Mouse (Mus musculus) midbrain, embryonic 16.5 days (tissue): ENCODE data around the gene Cers1. TPM values are rescaled to one million over a fixed set of nuclear protein-coding genes. Genes with fewer than 3 reads are reported as not detected.
A peak's percentile ranks its signal among the peaks of the same experiment; 100 is the strongest.

Experiments
- ATAC-seq: fragments of 200-750 bp; cut with Nextera tagmentation; 2 replicates; pipeline ENCODE4 v1.8.0; 2017; ENCODE audit warnings: moderate TSS enrichment
- H3K27ac ChIP-seq: fragments of 300-500 bp; sonication (generic); 2 replicates; pipeline ENCODE4 v1.5.1; 2014; ENCODE audit warnings: mild to moderate bottlenecking, low read length, mixed read lengths
- H3K27me3 ChIP-seq: fragments of 300-500 bp; sonication (generic); 2 replicates; pipeline ENCODE4 v1.6.1; 2014; ENCODE audit warnings: low read depth, low read length, mixed read lengths; ENCODE audit not compliant: control insufficient read depth, insufficient read depth
- H3K36me3 ChIP-seq: fragments of 300-500 bp; sonication (generic); 2 replicates; pipeline ENCODE4 v1.6.1; 2014; ENCODE audit warnings: mild to moderate bottlenecking, low read length, moderate library complexity, mixed read lengths; ENCODE audit not compliant: control insufficient read depth, insufficient read depth
- H3K4me1 ChIP-seq: fragments of 300-500 bp; sonication (generic); 2 replicates; pipeline ENCODE4 v1.6.1; 2014; ENCODE audit warnings: mild to moderate bottlenecking, low read length, mixed read lengths; ENCODE audit not compliant: control insufficient read depth, insufficient read depth
- H3K4me2 ChIP-seq: fragments of 300-500 bp; sonication (generic); 2 replicates; pipeline ENCODE4 v1.6.1; 2014; ENCODE audit warnings: mild to moderate bottlenecking, low read length, mixed read lengths
- H3K4me3 ChIP-seq: fragments of 300-500 bp; sonication (generic); 2 replicates; pipeline ENCODE4 v1.5.1; 2014; ENCODE audit warnings: low read depth, mild to moderate bottlenecking, low read length, moderate library complexity, mixed read lengths
- H3K9ac ChIP-seq: fragments of 300-500 bp; sonication (generic); 2 replicates; pipeline ENCODE4 v1.6.1; 2014; ENCODE audit warnings: low read depth, low read length, mixed read lengths
- H3K9me3 ChIP-seq: fragments of 300-500 bp; sonication (generic); replicated peaks from 2 replicates; pipeline ENCODE4 v1.6.1; 2014; ENCODE audit warnings: mild to moderate bottlenecking, low read length, mixed read lengths; ENCODE audit not compliant: control insufficient read depth, poor library complexity, severe bottlenecking
- WGBS: fragments of 180-500 bp; shearing (Covaris S2); extraction: QIAGEN DNeasy Blood & Tissue Kit; methylation state at CpG from one replicate; pipeline ENCODE4 v1.1.7; 2014; 5-methylcytosine and 5-hydroxymethylcytosine counted together
- polyA plus RNA-seq: library from polyadenylated mRNA; unstranded; fragments of >200 nt; fragmentation: Nextera tagmentation; extraction: Ambion mirVana; gene quantifications from 2 replicates; pipeline ENCODE4 v1.2.1, GENCODE M21; 2015

Cers1 gene
- polyA plus RNA-seq, 1 experiment from 2014 or later: 42.1 TPM

GRCm38 (mm10) chr8:70329124-70329834 lies 13.7 kb downstream of the Cers1 start, which contains the start of gene Gdf1:
Gdf1 (plus strand) TSS chr8:70329817.
- Histone ChIP-seq H3K9ac (0 out of 2 replicates have a peak within 1 kb of the TSS, but pooled peaks have one; percentile 46), H3K4me1 (peaks cover 10% of the 10 kb centered on the region), H3K27me3 (no peaks in the 10 kb centered on the region), H3K9me3 (no peaks in the 10 kb centered on the region), H3K4me2 (no peak within 1 kb of the TSS; the same call in 1 of the 2 replicates), H3K4me3 (no peak within 1 kb of the TSS), H3K27ac (0 out of 2 replicates have a peak within 1 kb of the TSS, but pooled peaks have one; percentile 28), H3K36me3 (peaks cover 47% of the 10 kb centered on the region)
- no peak for ATAC-seq
- 26% methylated on average over 14 of the region's 14 CpGs for WGBS

GRCm38 (mm10) chr8:70329835-70330740 lies 14.5 kb downstream of the Cers1 start:
- Histone ChIP-seq H3K9me3 (no peaks in the 10 kb centered on the region), H3K4me3 (no peak overlapping the region), H3K36me3 (peaks cover 52% of the 10 kb centered on the region), H3K27ac (0 out of 2 replicates have a peak overlapping the region, but pooled peaks have one; percentile 28), H3K9ac (0 out of 2 replicates have a peak overlapping the region, but pooled peaks have one; percentile 46), H3K27me3 (no peaks in the 10 kb centered on the region), H3K4me1 (peaks cover 10% of the 10 kb centered on the region), H3K4me2 (no peak overlapping the region; the same call in 1 of the 2 replicates)
- WGBS: 11% methylated on average over 41 of the region's 45 CpGs
- peak; percentile 2; the same call in 1 of the 2 replicates for ATAC-seq

- H3K4me2 ChIP-seq: no peak overlapping the region; the same call in 1 of the 2 replicates
- H3K4me3 ChIP-seq: no peak overlapping the region
- no peaks in the 10 kb centered on the region for H3K9me3 ChIP-seq
- H3K36me3 ChIP-seq: peaks cover 58% of the 10 kb centered on the region
- 0 out of 2 replicates have a peak overlapping the region, but pooled peaks have one; percentile 14 for H3K9ac ChIP-seq
- peak; percentile 79 for ATAC-seq
- H3K27me3 ChIP-seq: no peaks in the 10 kb centered on the region
- 21% methylated on average over 52 of the region's 53 CpGs for WGBS
- H3K27ac ChIP-seq: 0 out of 2 replicates have a peak overlapping the region, but pooled peaks have one; percentile 28
- peaks cover 10% of the 10 kb centered on the region for H3K4me1 ChIP-seq
Measured at GRCm38 (mm10) chr8:70330741-70331364, 15.3 kb downstream of the Cers1 start.

GRCm38 (mm10) chr8:70331526-70331925 lies 16.0 kb downstream of the Cers1 start:
- H3K9me3 ChIP-seq: no peaks in the 10 kb centered on the region
- H3K9ac ChIP-seq: peak overlapping the region; percentile 45; the same call in 1 of the 2 replicates
- 0 out of 2 replicates have a peak overlapping the region, but pooled peaks have one; percentile 39 for H3K27ac ChIP-seq
- WGBS: 56% methylated on average over 19 of the region's 19 CpGs
- ATAC-seq: no peak
- no peak overlapping the region for H3K4me2 ChIP-seq
- H3K36me3 ChIP-seq: peaks cover 60% of the 10 kb centered on the region
- peaks cover 10% of the 10 kb centered on the region for H3K4me1 ChIP-seq
- H3K27me3 ChIP-seq: no peaks in the 10 kb centered on the region
- H3K4me3 ChIP-seq: no peak overlapping the region

GRCm38 (mm10) chr8:70332070-70332877 lies 16.7 kb downstream of the Cers1 start:
- Histone ChIP-seq H3K9ac (0 out of 2 replicates have a peak overlapping the region, but pooled peaks have one; percentile 20), H3K4me3 (no peak overlapping the region), H3K9me3 (no peaks in the 10 kb centered on the region), H3K4me2 (no peak overlapping the region), H3K27me3 (no peaks in the 10 kb centered on the region), H3K36me3 (peaks cover 66% of the 10 kb centered on the region), H3K27ac (no peak overlapping the region; the same call in none of the 2 replicates), H3K4me1 (peaks cover 10% of the 10 kb centered on the region)
- peak; percentile 76 for ATAC-seq
- 28% methylated on average over 35 of the region's 41 CpGs for WGBS

GRCm38 (mm10) chr8:70332878-70333202 lies 17.3 kb downstream of the Cers1 start:
- H3K4me3 ChIP-seq: no peak overlapping the region
- H3K36me3 ChIP-seq: peaks cover 67% of the 10 kb centered on the region
- H3K27ac ChIP-seq: no peak overlapping the region
- H3K4me2 ChIP-seq: no peak overlapping the region
- H3K27me3 ChIP-seq: no peaks in the 10 kb centered on the region
- H3K9ac ChIP-seq: no peak overlapping the region
- H3K4me1 ChIP-seq: peaks cover 10% of the 10 kb centered on the region
- WGBS: 96% methylated on average over 6 of the region's 6 CpGs
- no peaks in the 10 kb centered on the region for H3K9me3 ChIP-seq
- ATAC-seq: no peak

GRCm38 (mm10) chr8:70338931-70339330 lies 23.4 kb downstream of the Cers1 start:
- H3K9me3 ChIP-seq: no peaks in the 10 kb centered on the region
- no peaks in the 10 kb centered on the region for H3K4me1 ChIP-seq
- H3K4me3 ChIP-seq: no peak overlapping the region
- peaks cover 71% of the 10 kb centered on the region for H3K36me3 ChIP-seq
- H3K4me2 ChIP-seq: no peak overlapping the region
- ATAC-seq: no peak
- WGBS: 93% methylated on average over 7 of the region's 7 CpGs
- H3K27me3 ChIP-seq: no peaks in the 10 kb centered on the region
- H3K9ac ChIP-seq: no peak overlapping the region
- H3K27ac ChIP-seq: no peak overlapping the region

GRCm38 (mm10) chr8:70340659-70341058 lies 25.1 kb downstream of the Cers1 start:
- WGBS: 90% methylated on average over 7 of the region's 7 CpGs
- H3K4me3 ChIP-seq: no peak overlapping the region

More at GRCm38 (mm10) chr8:70340659-70341058, 25.1 kb downstream of the Cers1 start:
- Histone ChIP-seq H3K27ac (no peak overlapping the region), H3K27me3 (no peaks in the 10 kb centered on the region), H3K36me3 (peaks cover 56% of the 10 kb centered on the region), H3K9me3 (no peaks in the 10 kb centered on the region), H3K9ac (no peak overlapping the region), H3K4me1 (no peaks in the 10 kb centered on the region), H3K4me2 (no peak overlapping the region)
- ATAC-seq: no peak
